8 mouse cellular contexts compared by ENCODE assay signal in genomic region chr12:69538362-69538950, GRCm38 (mm10). TPM values are rescaled to one million over a fixed set of nuclear protein-coding genes. Genes with fewer than 3 reads are reported as not detected.
DNase-seq lines count a peak whose midpoint lies in the region; ATAC-seq and TF ChIP-seq lines count a peak whose summit lies in the region.

No protein-coding gene starts in this region.

- WGBS in liver, adult 2 months: 71% methylated on average over 4 of the region's 4 CpGs
- WGBS in embryonic facial prominence, embryonic 14.5 days: 47% methylated on average over 4 of the region's 4 CpGs
- 73% methylated on average over 4 of the region's 4 CpGs for WGBS in hindbrain, embryonic 15.5 days
- WGBS in midbrain, embryonic 16.5 days: 71% methylated on average over 4 of the region's 4 CpGs

- DNase-seq in liver, adult 2 months (ENCODE audit: extremely low read depth, low read depth, low spot score): no peak
- DNase-seq in liver: no peak
- DNase-seq in embryonic facial prominence, embryonic 14.5 days (ENCODE audit: low spot score): peak; percentile 77
- DNase-seq in frontal cortex, postnatal 36 days (ENCODE audit: low spot score in 2 of 2): no peak
- DNase-seq in cerebellum, adult 9-10 months: no peak
- DNase-seq in kidney, postnatal 14 days: no peak

- H3K36me3 ChIP-seq in liver, adult 2 months (ENCODE audit: control insufficient read depth, insufficient read depth, low read length): no peaks in the 10 kb centered on the region
- H3K36me3 ChIP-seq in embryonic facial prominence, embryonic 14.5 days (ENCODE audit: control insufficient read depth, insufficient read depth, low read length): no peaks in the 10 kb centered on the region
- no peaks in the 10 kb centered on the region for H3K36me3 ChIP-seq in hindbrain, embryonic 15.5 days
- H3K36me3 ChIP-seq in midbrain, embryonic 16.5 days (ENCODE audit: control insufficient read depth, insufficient read depth, low read length): no peaks in the 10 kb centered on the region

- no peaks in the 10 kb centered on the region for H3K79me2 ChIP-seq in liver, adult 2 months (ENCODE audit: control insufficient read depth, insufficient read depth, low read length)

- H3K4me1 ChIP-seq in liver, adult 2 months (ENCODE audit: control insufficient read depth, insufficient read depth, low read length): no peaks in the 10 kb centered on the region; the same call in 1 of the 2 replicates
- H3K4me1 ChIP-seq in embryonic facial prominence, embryonic 14.5 days (ENCODE audit: control insufficient read depth, insufficient read depth, low read length): peaks cover 28% of the 10 kb centered on the region
- H3K4me1 ChIP-seq in hindbrain, embryonic 15.5 days (replicated peaks): peaks cover 19% of the 10 kb centered on the region
- peaks cover 2% of the 10 kb centered on the region; the same call in 1 of the 2 replicates for H3K4me1 ChIP-seq in midbrain, embryonic 16.5 days (ENCODE audit: control insufficient read depth, insufficient read depth, low read length)

- no peak overlapping the region for H3K4me3 ChIP-seq in liver, adult 2 months (ENCODE audit: insufficient read depth, low read depth, low read length)
- H3K4me3 ChIP-seq in embryonic facial prominence, embryonic 14.5 days (ENCODE audit: low read depth, low read length): no peak overlapping the region
- no peak overlapping the region for H3K4me3 ChIP-seq in hindbrain, embryonic 15.5 days
- H3K4me3 ChIP-seq in midbrain, embryonic 16.5 days (ENCODE audit: low read depth, low read length): no peak overlapping the region

- ATAC-seq in embryonic facial prominence, embryonic 14.5 days (ENCODE audit: low read depth): peak; percentile 66
- peak; percentile 5; the same call in 1 of the 2 replicates for ATAC-seq in hindbrain, embryonic 15.5 days (ENCODE audit: low FRiP score, low read depth)
- ATAC-seq in midbrain, embryonic 16.5 days: no peak

- no peaks in the 10 kb centered on the region for H3K9me3 ChIP-seq in embryonic facial prominence, embryonic 14.5 days (ENCODE audit: control insufficient read depth, low read length)
- H3K9me3 ChIP-seq in hindbrain, embryonic 15.5 days: no peaks in the 10 kb centered on the region
- H3K9me3 ChIP-seq in midbrain, embryonic 16.5 days (replicated peaks; ENCODE audit: control insufficient read depth, low read length, poor library complexity, severe bottlenecking): no peaks in the 10 kb centered on the region

- H3K4me2 ChIP-seq in embryonic facial prominence, embryonic 14.5 days (ENCODE audit: low read depth, low read length): peak overlapping the region; percentile 40
- no peak overlapping the region for H3K4me2 ChIP-seq in hindbrain, embryonic 15.5 days
- H3K4me2 ChIP-seq in midbrain, embryonic 16.5 days (ENCODE audit: low read length): no peak overlapping the region

- no peak for TF ChIP-seq POLR2A in liver, adult 2 months (IDR thresholded peaks at IDR 0.05; ENCODE audit: extremely low read depth, insufficient read depth, low read length)

- H3K9ac ChIP-seq in liver, adult 2 months (ENCODE audit: low read depth, low read length): peak overlapping the region; percentile 50; the same call in 1 of the 2 replicates
- peak overlapping the region; percentile 38 for H3K9ac ChIP-seq in embryonic facial prominence, embryonic 14.5 days (ENCODE audit: low read depth, low read length)
- H3K9ac ChIP-seq in hindbrain, embryonic 15.5 days: no peak overlapping the region
- H3K9ac ChIP-seq in midbrain, embryonic 16.5 days (ENCODE audit: low read depth, low read length): no peak overlapping the region

- peak overlapping the region; percentile 42; the same call in 1 of the 2 replicates for H3K27ac ChIP-seq in liver, adult 2 months (replicated peaks; ENCODE audit: insufficient read depth, low read depth, low read length)
- peak overlapping the region; percentile 86 for H3K27ac ChIP-seq in embryonic facial prominence, embryonic 14.5 days (replicated peaks; ENCODE audit: low read depth, low read length)
- peak overlapping the region; percentile 76 for H3K27ac ChIP-seq in hindbrain, embryonic 15.5 days (replicated peaks)
- H3K27ac ChIP-seq in midbrain, embryonic 16.5 days (ENCODE audit: low read length): peak overlapping the region; percentile 64

- no peaks in the 10 kb centered on the region for H3K27me3 ChIP-seq in liver, adult 2 months (ENCODE audit: control insufficient read depth, insufficient read depth, low read length)
- H3K27me3 ChIP-seq in embryonic facial prominence, embryonic 14.5 days (replicated peaks; ENCODE audit: control insufficient read depth, insufficient read depth, low read length): no peaks in the 10 kb centered on the region
- H3K27me3 ChIP-seq in hindbrain, embryonic 15.5 days: no peaks in the 10 kb centered on the region
- H3K27me3 ChIP-seq in midbrain, embryonic 16.5 days (ENCODE audit: control insufficient read depth, insufficient read depth, low read depth, low read length): no peaks in the 10 kb centered on the region

- no peak for TF ChIP-seq CTCF in liver, adult 2 months (IDR thresholded peaks at IDR 0.05; ENCODE audit: low read depth, low read length)

RNA-seq across cellular contexts. Expression of gene Vcpkmt, which starts 44.4 kb away (rescaled TPM):
- total RNA-seq in liver, adult 2 months (2014; rRNA removed): 2.2 and 3.0 TPM in 2 replicates
- polyA plus RNA-seq in liver, adult 2 months (2012; rRNA removed): 2.6 and 2.9 TPM in 2 replicates
- 20.9 and 22.9 TPM in 2 replicates for polyA plus RNA-seq in embryonic facial prominence, embryonic 14.5 days (2014; fragmentation: Nextera tagmentation; extraction: Ambion mirVana)
- polyA plus RNA-seq in hindbrain, embryonic 15.5 days (2015; fragmentation: Nextera tagmentation; extraction: Ambion mirVana): 24.8 and 25.3 TPM in 2 replicates
- 29.7 and 30.5 TPM in 2 replicates for polyA plus RNA-seq in midbrain, embryonic 16.5 days (2015; fragmentation: Nextera tagmentation; extraction: Ambion mirVana)

Comparison
In these comparisons a context has a peak if more than half of its experiments do, and no peak if none do; other contexts are left out.
1. H3K9ac ChIP-seq: peak in liver, adult 2 months (single experiment) and embryonic facial prominence, embryonic 14.5 days (single experiment); none in hindbrain, embryonic 15.5 days (single experiment) and midbrain, embryonic 16.5 days (single experiment).
2. Peak in every context shown above with its lines, with median percentiles within 50 percentile points of each other: H3K27ac ChIP-seq.